Mouse (Mus musculus) NIH3T3 (cell line): ENCODE measurements around the gene Pdk2.

ENCODE experiments used
- DNase-seq: peaks from one replicate; pipeline ENCODE4 v3.0.0-alpha.2; 2012; ENCODE audit warnings: low read depth

The Pdk2 gene

GRCm38 (mm10) chr11:95041139-95041609 is at the start of gene Pdk2:
Gene Pdk2, minus strand, starts transcription at chr11:95041354.
- DNase-seq: peak; percentile 97

- DNase-seq: no peak
Observed at GRCm38 (mm10) chr11:95088857-95089779, 48.0 kb upstream of the Pdk2 start.

- no peak for DNase-seq
Observed at GRCm38 (mm10) chr11:95088286-95088685, 47.1 kb upstream of the Pdk2 start.

- DNase-seq: no peak
Observed at GRCm38 (mm10) chr11:95087301-95088228, 46.4 kb upstream of the Pdk2 start.

- DNase-seq: no peak
Observed at GRCm38 (mm10) chr11:95086229-95086628, 45.1 kb upstream of the Pdk2 start.

- DNase-seq: peak; percentile 79
Observed at GRCm38 (mm10) chr11:95085710-95086109, 44.6 kb upstream of the Pdk2 start.

- no peak for DNase-seq
Observed at GRCm38 (mm10) chr11:95084811-95085382, 43.7 kb upstream of the Pdk2 start.

GRCm38 (mm10) chr11:95084175-95084574 is 43.0 kb upstream of the Pdk2 start:
- no peak for DNase-seq

GRCm38 (mm10) chr11:95082896-95083295 is 41.7 kb upstream of the Pdk2 start:
- DNase-seq: no peak

- DNase-seq: no peak
Observed at GRCm38 (mm10) chr11:95080783-95081182, 39.6 kb upstream of the Pdk2 start.

- DNase-seq: no peak
Observed at GRCm38 (mm10) chr11:95079256-95079875, 38.2 kb upstream of the Pdk2 start.

GRCm38 (mm10) chr11:95077956-95078355 is 36.8 kb upstream of the Pdk2 start:
- no peak for DNase-seq

GRCm38 (mm10) chr11:95076536-95077111 is 35.5 kb upstream of the Pdk2 start, which contains the start of gene Itga3:
Gene Itga3, minus strand, starts transcription at chr11:95076801.
- peak; percentile 63 for DNase-seq

- peak; percentile 75 for DNase-seq
Observed at GRCm38 (mm10) chr11:95076041-95076535, 34.9 kb upstream of the Pdk2 start.

GRCm38 (mm10) chr11:95075197-95076040 is 34.3 kb upstream of the Pdk2 start:
- peak; percentile 62 for DNase-seq

GRCm38 (mm10) chr11:95074694-95075093 is 33.5 kb upstream of the Pdk2 start:
- DNase-seq: no peak

GRCm38 (mm10) chr11:95073835-95074234 is 32.7 kb upstream of the Pdk2 start:
- DNase-seq: no peak

GRCm38 (mm10) chr11:95072804-95073203 is 31.6 kb upstream of the Pdk2 start:
- DNase-seq: no peak

GRCm38 (mm10) chr11:95072136-95072535 is 31.0 kb upstream of the Pdk2 start:
- DNase-seq: peak; percentile 30

- DNase-seq: peak; percentile 68
Observed at GRCm38 (mm10) chr11:95071266-95071665, 30.1 kb upstream of the Pdk2 start.
